Mouse (Mus musculus) limb, embryonic 14.5 days (tissue): ENCODE data around the gene Ccl6. TPM values are rescaled to one million over a fixed set of nuclear protein-coding genes. Genes with fewer than 3 reads are reported as not detected.

Experiments
- ATAC-seq: fragments of 200-750 bp; cut with Nextera tagmentation; 2 replicates; pipeline ENCODE4 v1.8.0; 2017; ENCODE audit warnings: low read depth, moderate number of reproducible peaks, moderate TSS enrichment; ENCODE audit not compliant: low FRiP score
- DNase-seq: peaks from one replicate; pipeline ENCODE4 v3.0.0-alpha.2; 2015; ENCODE audit warnings: low spot score
- H3K27ac ChIP-seq: fragments of 300-500 bp; sonication (generic); replicated peaks from 2 replicates; pipeline ENCODE4 v1.5.1; 2014; ENCODE audit warnings: low read depth, mild to moderate bottlenecking, low read length, moderate library complexity, mixed read lengths
- H3K27me3 ChIP-seq: fragments of 300-500 bp; sonication (generic); 2 replicates; pipeline ENCODE4 v1.6.1; 2014; ENCODE audit warnings: low read length, mixed read lengths; ENCODE audit not compliant: control insufficient read depth, insufficient read depth
- H3K36me3 ChIP-seq: fragments of 300-500 bp; sonication (generic); 2 replicates; pipeline ENCODE4 v1.6.1; 2014; ENCODE audit warnings: mild to moderate bottlenecking, low read length, moderate library complexity, mixed read lengths; ENCODE audit not compliant: control insufficient read depth, insufficient read depth
- H3K4me1 ChIP-seq: fragments of 300-500 bp; sonication (generic); 2 replicates; pipeline ENCODE4 v1.6.1; 2014; ENCODE audit warnings: antibody characterized with exemption, low read length, mixed read lengths; ENCODE audit not compliant: control insufficient read depth, insufficient read depth
- H3K4me2 ChIP-seq: fragments of 300-500 bp; sonication (generic); replicated peaks from 2 replicates; pipeline ENCODE4 v1.6.1; 2014; ENCODE audit warnings: low read depth, mild to moderate bottlenecking, low read length, moderate library complexity; ENCODE audit not compliant: severe bottlenecking
- H3K4me3 ChIP-seq: fragments of 300-500 bp; sonication (generic); replicated peaks from 2 replicates; pipeline ENCODE4 v1.5.1; 2014; ENCODE audit warnings: low read length
- H3K9ac ChIP-seq: fragments of 300-500 bp; sonication (generic); 2 replicates; pipeline ENCODE4 v1.6.1; 2014; ENCODE audit warnings: mild to moderate bottlenecking, low read depth, low read length, moderate library complexity; ENCODE audit not compliant: severe bottlenecking
- H3K9me3 ChIP-seq: fragments of 300-500 bp; sonication (generic); 2 replicates; pipeline ENCODE4 v1.6.1; 2016; ENCODE audit warnings: low read length; ENCODE audit not compliant: control insufficient read depth
- POLR2A ChIP-seq: fragments of 200-500 bp; IDR thresholded peaks from 2 replicates; pipeline ENCODE4 v1.8.0; 2012; ENCODE audit warnings: inconsistent platforms, mild to moderate bottlenecking, moderate library complexity, borderline replicate concordance; ENCODE audit not compliant: insufficient read depth, insufficient read length; ENCODE audit errors: extremely low read depth
- WGBS: fragments of 180-500 bp; shearing (Covaris S2); extraction: QIAGEN DNeasy Blood & Tissue Kit; methylation state at CpG from one replicate; pipeline ENCODE4 v1.1.7; 2014; 5-methylcytosine and 5-hydroxymethylcytosine counted together
- polyA plus RNA-seq, 2 experiments: library from polyadenylated mRNA; depleted of rRNA in 1 of 2; stranded (reverse) in 1 of 2; unstranded in 1 of 2; fragments of >200 nt; fragmentation: Nextera tagmentation in 1 of 2; extraction: Ambion mirVana in 1 of 2; gene quantifications; 2 replicates each; pipeline versions ENCODE4 v1.2.1 to v1.2.3; 2012 to 2014

The Ccl6 gene
- polyA plus RNA-seq, 2 experiments = 1.5 to 5.0 TPM

- Histone ChIP-seq H3K9ac (no peak overlapping the region), H3K4me1 (no peaks in the 10 kb centered on the region), H3K4me3 (no peak overlapping the region), H3K27ac (no peak overlapping the region), H3K36me3 (no peaks in the 10 kb centered on the region), H3K27me3 (no peaks in the 10 kb centered on the region), H3K4me2 (no peak overlapping the region), H3K9me3 (no peaks in the 10 kb centered on the region)
- no peak for ATAC-seq
- 88% methylated on average over 3 of the region's 3 CpGs for WGBS
- TF ChIP-seq POLR2A = no peak
- no peak for DNase-seq
These were observed 30.7 kb upstream of the Ccl6 start for GRCm38 (mm10) chr11:83623586-83623985.

- no peak for TF ChIP-seq POLR2A
- WGBS = 100% methylated on average over 1 of the region's 1 CpGs
- H3K4me2 ChIP-seq = no peak overlapping the region
- no peak overlapping the region for H3K27ac ChIP-seq
- H3K27me3 ChIP-seq = no peaks in the 10 kb centered on the region
- no peaks in the 10 kb centered on the region for H3K9me3 ChIP-seq
- H3K4me1 ChIP-seq = no peaks in the 10 kb centered on the region
- H3K36me3 ChIP-seq = no peaks in the 10 kb centered on the region
- no peak overlapping the region for H3K4me3 ChIP-seq
- ATAC-seq = no peak
- no peak for DNase-seq
- no peak overlapping the region for H3K9ac ChIP-seq
These were observed 26.1 kb upstream of the Ccl6 start for GRCm38 (mm10) chr11:83619037-83619436.

GRCm38 (mm10) chr11:83618238-83618637 lies 25.4 kb upstream of the Ccl6 start:
- Histone ChIP-seq H3K9ac (no peak overlapping the region), H3K27ac (no peak overlapping the region), H3K4me3 (no peak overlapping the region), H3K27me3 (no peaks in the 10 kb centered on the region), H3K36me3 (no peaks in the 10 kb centered on the region), H3K4me1 (no peaks in the 10 kb centered on the region), H3K4me2 (no peak overlapping the region), H3K9me3 (no peaks in the 10 kb centered on the region)
- no peak for ATAC-seq
- TF ChIP-seq POLR2A = no peak
- DNase-seq = no peak
- 63% methylated on average over 5 of the region's 5 CpGs for WGBS

DNA sequence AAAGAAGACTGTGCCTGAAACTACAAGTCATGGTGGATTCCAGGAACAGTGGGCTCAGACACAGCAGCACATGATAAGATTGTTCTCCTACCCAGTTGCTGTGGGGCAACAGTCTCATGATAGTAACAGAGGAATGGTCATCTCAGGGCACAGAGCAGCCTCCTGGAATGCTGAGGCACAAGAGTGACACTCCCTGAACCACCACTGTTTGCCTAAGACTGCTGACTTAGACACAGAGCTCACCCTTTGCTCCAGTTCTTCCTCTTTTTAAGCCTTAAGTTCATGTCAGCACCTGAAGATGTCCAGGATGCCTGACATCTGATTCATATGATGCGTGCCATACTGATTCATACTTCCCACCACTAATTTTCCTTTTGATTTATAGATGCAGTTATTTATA lies 23.7 kb upstream of the Ccl6 start:
- TF ChIP-seq POLR2A = no peak
- Histone ChIP-seq H3K36me3 (no peaks in the 10 kb centered on the region), H3K9me3 (no peaks in the 10 kb centered on the region), H3K27me3 (no peaks in the 10 kb centered on the region), H3K4me2 (no peak overlapping the region), H3K4me3 (no peak overlapping the region), H3K27ac (no peak overlapping the region), H3K9ac (no peak overlapping the region), H3K4me1 (no peaks in the 10 kb centered on the region)
- WGBS = 86% methylated on average over 1 of the region's 1 CpGs
- ATAC-seq (no peak), DNase-seq (no peak)

DNA sequence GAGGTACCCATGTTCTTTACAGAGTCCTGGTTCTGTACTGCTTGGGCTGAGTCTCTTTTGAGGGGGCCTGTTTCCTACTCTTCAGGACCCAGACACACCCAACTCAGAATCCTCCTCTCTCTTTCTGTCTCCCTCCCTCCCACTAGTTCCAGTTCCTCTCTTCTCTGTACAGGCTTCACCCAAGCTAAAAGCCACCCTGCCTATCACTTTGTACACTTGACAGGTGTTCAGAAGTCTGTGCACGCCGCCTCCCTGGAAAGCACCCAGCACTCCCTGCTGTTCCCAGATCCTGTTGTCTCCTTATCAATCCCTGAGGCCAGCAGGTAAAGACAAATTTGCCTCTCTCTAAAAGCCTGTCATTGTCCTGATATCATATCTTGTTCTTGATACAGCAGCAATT lies 18.0 kb upstream of the Ccl6 start:
- 71% methylated on average over 2 of the region's 2 CpGs for WGBS

GRCm38 (mm10) chr11:83606396-83606795 lies 13.5 kb upstream of the Ccl6 start:
- Histone ChIP-seq H3K4me2 (no peak overlapping the region), H3K4me3 (no peak overlapping the region), H3K9ac (no peak overlapping the region), H3K27ac (no peak overlapping the region), H3K36me3 (no peaks in the 10 kb centered on the region), H3K27me3 (no peaks in the 10 kb centered on the region), H3K4me1 (no peaks in the 10 kb centered on the region), H3K9me3 (no peaks in the 10 kb centered on the region)
- 30% methylated on average over 1 of the region's 1 CpGs for WGBS
- no peak for ATAC-seq
- DNase-seq = no peak
- no peak for TF ChIP-seq POLR2A

More for the DNA sequence above, 18.0 kb upstream of the Ccl6 start:
- Histone ChIP-seq H3K4me3 (no peak overlapping the region), H3K27ac (no peak overlapping the region), H3K36me3 (no peaks in the 10 kb centered on the region), H3K4me1 (no peaks in the 10 kb centered on the region), H3K27me3 (no peaks in the 10 kb centered on the region), H3K9me3 (no peaks in the 10 kb centered on the region), H3K9ac (no peak overlapping the region), H3K4me2 (no peak overlapping the region)
- no peak for TF ChIP-seq POLR2A
- ATAC-seq = no peak
- no peak for DNase-seq
